Mouse (Mus musculus): Measurements from ENCODE around the gene Snx29. TPM values are rescaled to one million over a fixed set of nuclear protein-coding genes. Genes with fewer than 3 reads are reported as not detected.

Snx29 gene
- polyA plus RNA-seq, 1 experiment from 2014 or later = 11.4 TPM

- no peaks in the 10 kb centered on the region for H3K4me1 ChIP-seq (replicated peaks; ENCODE audit: control insufficient read depth, insufficient read depth, low read length)
- no peak overlapping the region for H3K27ac ChIP-seq (ENCODE audit: low read length)
- no peaks in the 10 kb centered on the region for H3K36me3 ChIP-seq (ENCODE audit: control insufficient read depth, insufficient read depth, low read length)
- no peak for ATAC-seq (ENCODE audit: low read depth)
- H3K4me2 ChIP-seq (ENCODE audit: low read depth, low read length) = no peak overlapping the region
- 83% methylated on average over 9 of the region's 9 CpGs for WGBS
- H3K27me3 ChIP-seq (ENCODE audit: control insufficient read depth, insufficient read depth, low read depth, low read length) = no peaks in the 10 kb centered on the region
- no peaks in the 10 kb centered on the region for H3K9me3 ChIP-seq (ENCODE audit: control insufficient read depth, low read length)
- no peak overlapping the region for H3K9ac ChIP-seq (ENCODE audit: low read length)
- no peak overlapping the region for H3K4me3 ChIP-seq (ENCODE audit: low read length)
Observed at GRCm38 (mm10) chr16:11755281-11756066, 432.8 kb downstream of the Snx29 start.

DNA sequence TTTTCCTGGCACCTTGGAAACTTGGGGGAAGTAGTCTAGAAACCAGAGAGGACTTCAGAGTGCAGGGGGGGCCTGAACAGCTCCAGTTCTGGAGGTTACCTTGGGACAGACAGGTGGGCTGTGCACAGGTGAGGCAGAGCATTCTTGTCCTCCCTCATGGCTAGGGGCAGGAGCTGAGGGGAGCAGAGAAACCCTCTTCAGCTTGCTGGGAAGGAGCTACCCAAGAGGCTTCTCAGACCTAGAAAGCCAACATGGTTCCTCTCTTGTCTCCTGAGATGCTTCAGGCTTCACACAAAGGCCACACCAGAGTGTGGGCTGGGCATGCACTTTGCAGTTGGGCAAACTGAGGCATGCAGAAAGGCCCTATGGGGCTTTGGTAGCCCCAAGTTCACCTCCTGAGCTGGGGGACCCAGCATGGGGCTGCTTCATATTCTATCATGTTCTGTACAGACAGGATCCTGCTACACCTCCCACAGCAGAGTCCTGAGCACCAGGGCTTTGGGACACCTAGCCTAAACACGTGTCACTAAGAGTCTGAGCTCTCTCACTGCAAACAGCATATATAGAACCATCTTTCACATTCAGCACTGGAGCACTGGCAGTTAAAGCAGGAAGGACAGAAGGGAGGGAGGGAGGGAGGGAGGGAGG lies 434.0 kb downstream of the Snx29 start:
- H3K27ac ChIP-seq (ENCODE audit: low read length) = no peak overlapping the region
- WGBS = 50% methylated on average over 1 of the region's 1 CpGs
- ATAC-seq (ENCODE audit: low read depth) = no peak
- no peak overlapping the region for H3K9ac ChIP-seq (ENCODE audit: low read length)
- no peaks in the 10 kb centered on the region for H3K4me1 ChIP-seq (replicated peaks; ENCODE audit: control insufficient read depth, insufficient read depth, low read length)
- H3K4me2 ChIP-seq (ENCODE audit: low read depth, low read length) = no peak overlapping the region
- no peaks in the 10 kb centered on the region for H3K27me3 ChIP-seq (ENCODE audit: control insufficient read depth, insufficient read depth, low read depth, low read length)
- H3K36me3 ChIP-seq (ENCODE audit: control insufficient read depth, insufficient read depth, low read length) = no peaks in the 10 kb centered on the region
- no peak overlapping the region for H3K4me3 ChIP-seq (ENCODE audit: low read length)
- no peaks in the 10 kb centered on the region for H3K9me3 ChIP-seq (ENCODE audit: control insufficient read depth, low read length)

DNA sequence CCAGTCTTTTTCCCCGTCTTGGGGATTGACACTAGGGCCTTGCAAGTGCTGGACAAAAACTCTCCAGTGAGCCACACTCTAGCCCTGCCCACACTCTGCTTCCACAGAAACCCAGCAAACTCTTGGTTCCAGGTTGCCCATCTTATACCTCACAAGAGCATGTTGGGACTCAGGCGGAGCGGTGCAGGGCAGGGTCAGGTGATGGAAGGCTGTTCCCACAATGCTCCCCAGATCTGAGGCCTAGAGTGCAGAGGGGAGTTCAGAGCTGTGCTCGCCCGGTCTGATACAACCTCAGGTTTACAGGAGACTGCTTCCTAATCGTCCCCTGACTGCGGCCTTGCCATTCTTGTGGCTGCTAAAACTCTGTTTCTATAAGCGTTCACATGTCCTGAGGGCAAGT lies 434.8 kb downstream of the Snx29 start:
- 88% methylated on average over 8 of the region's 8 CpGs for WGBS
- ATAC-seq (ENCODE audit: low read depth) = no peak
- H3K4me3 ChIP-seq (ENCODE audit: low read length) = no peak overlapping the region

DNA sequence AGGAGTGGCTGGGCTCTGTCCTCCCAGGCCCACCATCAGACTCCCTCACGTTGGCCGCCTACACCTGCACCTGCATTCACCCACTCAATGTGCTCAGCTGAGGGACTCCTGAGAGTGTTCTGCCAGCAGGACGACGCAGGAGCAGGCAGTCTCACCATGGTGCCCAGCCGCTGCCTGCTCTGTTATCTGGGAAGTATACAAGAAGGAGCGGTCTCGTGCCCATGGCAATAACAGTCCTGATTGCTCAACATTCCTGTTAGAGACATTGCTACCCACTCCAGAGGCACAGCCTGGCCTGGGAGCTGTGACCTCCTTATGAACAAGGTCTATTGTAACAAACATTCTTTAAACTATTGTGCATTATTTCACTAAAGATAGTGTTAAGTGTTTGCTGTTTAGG lies 435.2 kb downstream of the Snx29 start:
- H3K9me3 ChIP-seq (ENCODE audit: control insufficient read depth, low read length) = no peaks in the 10 kb centered on the region
- H3K4me1 ChIP-seq (replicated peaks; ENCODE audit: control insufficient read depth, insufficient read depth, low read length) = no peaks in the 10 kb centered on the region
- H3K27ac ChIP-seq (ENCODE audit: low read length) = no peak overlapping the region
- H3K4me2 ChIP-seq (ENCODE audit: low read depth, low read length) = no peak overlapping the region
- peak; percentile 36; the same call in 1 of the 2 replicates for ATAC-seq (ENCODE audit: low read depth)
- no peak overlapping the region for H3K4me3 ChIP-seq (ENCODE audit: low read length)
- WGBS = 63% methylated on average over 7 of the region's 7 CpGs
- H3K36me3 ChIP-seq (ENCODE audit: control insufficient read depth, insufficient read depth, low read length) = no peaks in the 10 kb centered on the region
- H3K9ac ChIP-seq (ENCODE audit: low read length) = no peak overlapping the region
- H3K27me3 ChIP-seq (ENCODE audit: control insufficient read depth, insufficient read depth, low read depth, low read length) = no peaks in the 10 kb centered on the region

More for the DNA sequence above, 434.8 kb downstream of the Snx29 start:
- no peak overlapping the region for H3K9ac ChIP-seq (ENCODE audit: low read length)
- H3K36me3 ChIP-seq (ENCODE audit: control insufficient read depth, insufficient read depth, low read length) = no peaks in the 10 kb centered on the region
- H3K9me3 ChIP-seq (ENCODE audit: control insufficient read depth, low read length) = no peaks in the 10 kb centered on the region
- H3K27ac ChIP-seq (ENCODE audit: low read length) = no peak overlapping the region
- H3K27me3 ChIP-seq (ENCODE audit: control insufficient read depth, insufficient read depth, low read depth, low read length) = no peaks in the 10 kb centered on the region
- no peak overlapping the region for H3K4me2 ChIP-seq (ENCODE audit: low read depth, low read length)
- H3K4me1 ChIP-seq (replicated peaks; ENCODE audit: control insufficient read depth, insufficient read depth, low read length) = no peaks in the 10 kb centered on the region

GRCm38 (mm10) chr16:11772318-11772717 lies 449.6 kb downstream of the Snx29 start:
- Histone ChIP-seq H3K4me3 (ENCODE audit: low read length) (no peak overlapping the region), H3K9me3 (ENCODE audit: control insufficient read depth, low read length) (0 out of 2 replicates have a peak, but pooled peaks cover 3% of the 10 kb centered on the region), H3K4me2 (ENCODE audit: low read depth, low read length) (no peak overlapping the region), H3K27me3 (ENCODE audit: control insufficient read depth, insufficient read depth, low read depth, low read length) (no peaks in the 10 kb centered on the region), H3K36me3 (ENCODE audit: control insufficient read depth, insufficient read depth, low read length) (no peaks in the 10 kb centered on the region), H3K4me1 (replicated peaks; ENCODE audit: control insufficient read depth, insufficient read depth, low read length) (no peaks in the 10 kb centered on the region), H3K9ac (ENCODE audit: low read length) (no peak overlapping the region), H3K27ac (ENCODE audit: low read length) (no peak overlapping the region)
- WGBS = 66% methylated on average over 2 of the region's 2 CpGs
- no peak for ATAC-seq (ENCODE audit: low read depth)

DNA sequence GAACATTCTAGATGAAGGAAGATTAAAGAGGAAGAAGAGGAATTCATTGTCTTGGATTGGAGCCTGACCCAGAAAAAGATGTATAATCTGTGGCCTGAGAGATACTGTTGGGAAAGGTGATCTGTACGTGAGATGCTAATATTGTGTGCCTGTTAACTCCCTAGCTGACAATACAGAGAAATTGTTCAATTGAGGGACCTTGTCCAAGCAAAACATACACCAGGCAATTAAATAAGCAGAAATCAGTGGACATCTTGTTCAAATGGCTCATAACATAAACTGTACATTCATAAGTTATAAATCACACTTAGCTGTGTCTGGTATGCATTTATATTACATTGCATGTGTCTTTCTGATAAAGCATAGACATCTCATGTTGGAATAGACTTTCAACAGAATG lies 451.6 kb downstream of the Snx29 start:
- Histone ChIP-seq H3K9me3 (ENCODE audit: control insufficient read depth, low read length) (0 out of 2 replicates have a peak, but pooled peaks cover 3% of the 10 kb centered on the region), H3K27ac (ENCODE audit: low read length) (no peak overlapping the region), H3K4me2 (ENCODE audit: low read depth, low read length) (no peak overlapping the region), H3K4me3 (ENCODE audit: low read length) (no peak overlapping the region), H3K9ac (ENCODE audit: low read length) (no peak overlapping the region), H3K36me3 (ENCODE audit: control insufficient read depth, insufficient read depth, low read length) (no peaks in the 10 kb centered on the region), H3K27me3 (ENCODE audit: control insufficient read depth, insufficient read depth, low read depth, low read length) (no peaks in the 10 kb centered on the region), H3K4me1 (replicated peaks; ENCODE audit: control insufficient read depth, insufficient read depth, low read length) (no peaks in the 10 kb centered on the region)
- WGBS = 58% methylated on average over 1 of the region's 1 CpGs
- no peak for ATAC-seq (ENCODE audit: low read depth)

DNA sequence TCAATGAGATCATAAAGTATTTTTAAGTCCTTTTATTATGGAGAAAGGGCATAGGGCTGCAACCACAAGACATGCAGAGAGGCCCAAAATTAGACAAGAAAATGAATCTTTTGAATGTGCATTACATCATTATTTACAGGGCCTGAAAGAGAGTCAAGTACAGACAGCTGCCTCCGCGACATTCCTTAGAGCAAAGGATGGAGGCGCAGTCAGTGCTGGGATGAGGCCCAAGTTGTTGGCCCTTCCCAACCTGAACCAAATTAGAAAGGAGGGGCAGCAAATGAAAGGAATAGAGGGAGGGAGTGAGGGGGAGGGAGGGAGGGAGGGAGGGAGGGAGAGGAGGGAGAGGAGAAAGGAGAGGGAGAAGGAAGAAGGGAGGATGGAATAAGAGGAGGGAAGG lies 453.8 kb downstream of the Snx29 start:
- no peak for ATAC-seq (ENCODE audit: low read depth)

GRCm38 (mm10) chr16:11778191-11778590 lies 455.5 kb downstream of the Snx29 start:
- Histone ChIP-seq H3K36me3 (ENCODE audit: control insufficient read depth, insufficient read depth, low read length) (no peaks in the 10 kb centered on the region), H3K9ac (ENCODE audit: low read length) (no peak overlapping the region), H3K9me3 (ENCODE audit: control insufficient read depth, low read length) (no peaks in the 10 kb centered on the region), H3K4me3 (ENCODE audit: low read length) (no peak overlapping the region), H3K27me3 (ENCODE audit: control insufficient read depth, insufficient read depth, low read depth, low read length) (no peaks in the 10 kb centered on the region), H3K4me1 (replicated peaks; ENCODE audit: control insufficient read depth, insufficient read depth, low read length) (no peaks in the 10 kb centered on the region), H3K4me2 (ENCODE audit: low read depth, low read length) (no peak overlapping the region), H3K27ac (ENCODE audit: low read length) (no peak overlapping the region)
- WGBS = 62% methylated on average over 5 of the region's 5 CpGs
- no peak for ATAC-seq (ENCODE audit: low read depth)

More for the DNA sequence above, 453.8 kb downstream of the Snx29 start:
- no peaks in the 10 kb centered on the region for H3K4me1 ChIP-seq (replicated peaks; ENCODE audit: control insufficient read depth, insufficient read depth, low read length)
- 60% methylated on average over 3 of the region's 3 CpGs for WGBS
- H3K9me3 ChIP-seq (ENCODE audit: control insufficient read depth, low read length) = no peaks in the 10 kb centered on the region
- H3K4me3 ChIP-seq (ENCODE audit: low read length) = no peak overlapping the region
- no peak overlapping the region for H3K27ac ChIP-seq (ENCODE audit: low read length)
- H3K36me3 ChIP-seq (ENCODE audit: control insufficient read depth, insufficient read depth, low read length) = no peaks in the 10 kb centered on the region
- H3K9ac ChIP-seq (ENCODE audit: low read length) = no peak overlapping the region
- H3K27me3 ChIP-seq (ENCODE audit: control insufficient read depth, insufficient read depth, low read depth, low read length) = no peaks in the 10 kb centered on the region
- H3K4me2 ChIP-seq (ENCODE audit: low read depth, low read length) = no peak overlapping the region

- H3K4me3 ChIP-seq (ENCODE audit: low read length) = no peak overlapping the region
- H3K27me3 ChIP-seq (ENCODE audit: control insufficient read depth, insufficient read depth, low read depth, low read length) = no peaks in the 10 kb centered on the region
- 81% methylated on average over 9 of the region's 9 CpGs for WGBS
- no peaks in the 10 kb centered on the region for H3K4me1 ChIP-seq (replicated peaks; ENCODE audit: control insufficient read depth, insufficient read depth, low read length)
- H3K36me3 ChIP-seq (ENCODE audit: control insufficient read depth, insufficient read depth, low read length) = no peaks in the 10 kb centered on the region
- no peak overlapping the region for H3K4me2 ChIP-seq (ENCODE audit: low read depth, low read length)
- ATAC-seq (ENCODE audit: low read depth) = no peak
- H3K9ac ChIP-seq (ENCODE audit: low read length) = no peak overlapping the region
- no peaks in the 10 kb centered on the region for H3K9me3 ChIP-seq (ENCODE audit: control insufficient read depth, low read length)
- H3K27ac ChIP-seq (ENCODE audit: low read length) = no peak overlapping the region
Observed at GRCm38 (mm10) chr16:11778715-11779460, 456.2 kb downstream of the Snx29 start.
